ENCODE assay signal across 23 mouse cellular contexts in genomic region chr5:73393041-73393440, GRCm38 (mm10). TPM values are rescaled to one million over a fixed set of nuclear protein-coding genes. Genes with fewer than 3 reads are reported as not detected.
A peak's percentile ranks its signal among the peaks of the same experiment; 100 is the strongest.
DNase-seq lines count a peak whose midpoint lies in the region; ATAC-seq lines count a peak whose summit lies in the region.
"Had no signal": no experiment of that assay in that cellular context is flagged by ENCODE, and none has a peak within 500 bp of the region (broad histone marks: within the 10 kb centered on the region; RNA-seq: fewer than 3 reads in every experiment).

No protein-coding gene starts in this region.

- DNase-seq in kidney, adult 11 months = peak; percentile 34
- DNase-seq in kidney, postnatal 4 days = no peak
- DNase-seq in left cerebral cortex, postnatal 4 days = peak; percentile 13
- no peak for DNase-seq in left cerebral cortex, adult 11 months (ENCODE audit: low spot score)
- DNase-seq in kidney, postnatal 25 days = peak; percentile 25 to 74
- DNase-seq in testis, postnatal 14 days (ENCODE audit: low spot score) = peak; percentile 55
- DNase-seq: adrenal gland, postnatal 10 days; cerebellum, adult 9-10 months; embryo, embryonic 11 days; gastrocnemius, postnatal 14 days; heart, postnatal 36 days; liver, embryonic 13.5 days; lung, adult 18-20 months; lung, postnatal 10 days; thymus, postnatal 14 days had no signal

- no peak for ATAC-seq in megakaryocyte progenitor cell, adult 5-6 weeks (replicated peaks; ENCODE audit: poor library complexity)
- ATAC-seq: forebrain, embryonic 14.5 days; intestine, postnatal 0 days; midbrain, embryonic 15.5 days; Patski had no signal

- intact Hi-C loops in left cerebral cortex, postnatal 4 days (cut with DNase I) = no loop called here

RNA-seq across cellular contexts. Expression of gene Cwh43, which starts 12.8 kb away (rescaled TPM):
- total RNA-seq in left cerebral cortex, postnatal 4 days (2021) = 1 to 10 TPM; 3.5 to 4.2 TPM
- not detected in 2 replicates for total RNA-seq in megakaryocyte progenitor cell, adult 5-6 weeks (2015)
- total RNA-seq in megakaryocyte progenitor cell, adult 5-6 weeks (2017) = not detected in 2 replicates
- total RNA-seq: adrenal gland, postnatal 10 days; gastrocnemius, postnatal 14 days; granulocyte monocyte progenitor cell, adult 5-6 weeks; heart, postnatal 36 days; MEL; neutrophil, adult 5-6 weeks had no signal

RNA-seq across cellular contexts. Expression of gene Ociad2, which starts 52.2 kb away (rescaled TPM):
- total RNA-seq in left cerebral cortex, postnatal 4 days (2021) = 10 to 100 TPM; 26.0 to 30.7 TPM
- total RNA-seq in megakaryocyte progenitor cell, adult 5-6 weeks (2015) = 4.7 and 6.9 TPM in 2 replicates
- 5.5 and 7.9 TPM in 2 replicates for total RNA-seq in megakaryocyte progenitor cell, adult 5-6 weeks (2017)

Comparison
In these comparisons a context has a peak if more than half of its experiments do, and no peak if none do; other contexts are left out.
1. DNase-seq: peak in kidney, adult 11 months (single experiment), left cerebral cortex, postnatal 4 days (single experiment), kidney, postnatal 25 days (2 of 2) and testis, postnatal 14 days (single experiment); none in kidney, postnatal 4 days (0 of 2) and left cerebral cortex, adult 11 months (single experiment).
2. RNA of gene Cwh43, which starts 12.8 kb away (total RNA-seq): 3.5 to 4.2 TPM in left cerebral cortex, postnatal 4 days; not detected in megakaryocyte progenitor cell, adult 5-6 weeks; every median in the first group is over 4 times any median in the second.